Mouse (Mus musculus) C2C12 (cell line): ENCODE data around the gene Aunip.

Experiments used
- CTCF ChIP-seq: IDR thresholded peaks from one replicate; pipeline ENCODE4 v1.5.1; 2011; ENCODE audit not compliant: control insufficient read depth, insufficient read depth, insufficient read length
- USF1 ChIP-seq: IDR thresholded peaks from one replicate; pipeline ENCODE4 v1.6.1; 2011; ENCODE audit warnings: low read depth, mild to moderate bottlenecking, control low read depth, moderate library complexity

DNA sequence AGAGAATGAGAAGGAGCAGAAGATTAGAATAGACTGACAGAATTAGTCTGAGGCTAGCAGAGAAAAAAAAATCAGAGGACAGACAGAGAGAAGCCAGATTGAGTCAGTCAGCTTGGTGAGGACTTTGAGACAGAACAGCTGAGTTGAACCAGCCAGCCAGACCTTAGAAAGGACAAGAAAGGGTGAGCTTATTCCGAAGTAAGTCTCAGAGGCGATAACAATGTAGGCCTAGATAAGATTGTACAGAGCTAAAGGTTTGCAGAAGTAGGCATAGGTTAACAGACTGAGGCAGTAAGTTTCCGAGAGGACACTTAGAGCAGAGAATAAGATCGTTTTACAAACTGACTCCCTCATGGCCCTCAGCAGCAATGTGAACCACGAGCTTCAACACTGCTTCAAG is 49.5 kb upstream of the Aunip start:
- TF ChIP-seq CTCF = no peak
- TF ChIP-seq USF1 = no peak
